Mouse (Mus musculus): Measurements from ENCODE around the gene Abcc2. TPM values are rescaled to one million over a fixed set of nuclear protein-coding genes. Genes with fewer than 3 reads are reported as not detected.

The Abcc2 gene
- polyA plus RNA-seq, 1 experiment from 2014 or later: 0.03 TPM

- DNase-seq (ENCODE audit: low spot score): peak; percentile 49
These were observed 94.0 kb downstream of the Abcc2 start for GRCm38 (mm10) chr19:43875996-43876395.

DNA sequence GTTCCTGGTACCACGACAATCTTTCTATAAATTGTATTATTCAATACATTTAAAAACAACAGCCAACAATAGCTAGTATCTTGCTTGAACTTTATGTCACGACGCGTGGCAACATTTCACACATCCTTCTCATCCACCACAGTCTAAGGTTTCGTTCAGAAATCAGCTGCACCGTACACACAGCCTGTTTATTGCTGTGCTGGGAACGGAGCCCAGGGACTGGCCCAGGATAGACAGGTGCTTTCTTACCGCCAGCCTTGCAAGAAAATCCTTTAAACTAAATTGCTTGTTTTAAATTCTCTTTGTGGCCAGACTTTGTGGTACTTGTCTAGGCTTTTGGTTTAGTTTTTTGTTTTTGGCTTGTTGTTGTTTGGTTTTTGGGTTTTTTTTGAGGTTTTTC, 95.4 kb downstream of the Abcc2 start:
- Histone ChIP-seq H3K9me3 (replicated peaks; ENCODE audit: control insufficient read depth, low read length) (no peaks in the 10 kb centered on the region), H3K27me3 (ENCODE audit: control insufficient read depth, insufficient read depth, low read length) (no peaks in the 10 kb centered on the region), H3K36me3 (replicated peaks; ENCODE audit: control insufficient read depth, insufficient read depth, low read depth, low read length) (no peaks in the 10 kb centered on the region; the same call in 1 of the 2 replicates), H3K4me1 (ENCODE audit: control insufficient read depth, insufficient read depth, low read length) (no peaks in the 10 kb centered on the region), H3K4me3 (ENCODE audit: low read depth, low read length) (no peak overlapping the region), H3K27ac (replicated peaks; ENCODE audit: low read depth, low read length) (no peak overlapping the region), H3K4me2 (ENCODE audit: low read depth, low read length) (no peak overlapping the region), H3K9ac (replicated peaks; ENCODE audit: low read length) (no peak overlapping the region)
- DNase-seq (ENCODE audit: low spot score) (no peak), ATAC-seq (replicated peaks; ENCODE audit: insufficient number of reproducible peaks, low FRiP score, low TSS enrichment, low read depth) (no peak)
- 91% methylated on average over 8 of the region's 8 CpGs for WGBS

More at GRCm38 (mm10) chr19:43875996-43876395, 94.0 kb downstream of the Abcc2 start:
- H3K4me3 ChIP-seq (ENCODE audit: low read depth, low read length): no peak overlapping the region
- H3K27me3 ChIP-seq (ENCODE audit: control insufficient read depth, insufficient read depth, low read length): no peaks in the 10 kb centered on the region
- H3K9ac ChIP-seq (replicated peaks; ENCODE audit: low read length): no peak overlapping the region
- no peak overlapping the region for H3K4me2 ChIP-seq (ENCODE audit: low read depth, low read length)
- H3K27ac ChIP-seq (replicated peaks; ENCODE audit: low read depth, low read length): no peak overlapping the region
- no peak for ATAC-seq (replicated peaks; ENCODE audit: insufficient number of reproducible peaks, low FRiP score, low TSS enrichment, low read depth)
- peaks cover 3% of the 10 kb centered on the region; the same call in 1 of the 2 replicates for H3K36me3 ChIP-seq (replicated peaks; ENCODE audit: control insufficient read depth, insufficient read depth, low read depth, low read length)
- WGBS: 33% methylated on average over 2 of the region's 2 CpGs
- H3K4me1 ChIP-seq (ENCODE audit: control insufficient read depth, insufficient read depth, low read length): no peaks in the 10 kb centered on the region
- no peaks in the 10 kb centered on the region for H3K9me3 ChIP-seq (replicated peaks; ENCODE audit: control insufficient read depth, low read length)

DNA sequence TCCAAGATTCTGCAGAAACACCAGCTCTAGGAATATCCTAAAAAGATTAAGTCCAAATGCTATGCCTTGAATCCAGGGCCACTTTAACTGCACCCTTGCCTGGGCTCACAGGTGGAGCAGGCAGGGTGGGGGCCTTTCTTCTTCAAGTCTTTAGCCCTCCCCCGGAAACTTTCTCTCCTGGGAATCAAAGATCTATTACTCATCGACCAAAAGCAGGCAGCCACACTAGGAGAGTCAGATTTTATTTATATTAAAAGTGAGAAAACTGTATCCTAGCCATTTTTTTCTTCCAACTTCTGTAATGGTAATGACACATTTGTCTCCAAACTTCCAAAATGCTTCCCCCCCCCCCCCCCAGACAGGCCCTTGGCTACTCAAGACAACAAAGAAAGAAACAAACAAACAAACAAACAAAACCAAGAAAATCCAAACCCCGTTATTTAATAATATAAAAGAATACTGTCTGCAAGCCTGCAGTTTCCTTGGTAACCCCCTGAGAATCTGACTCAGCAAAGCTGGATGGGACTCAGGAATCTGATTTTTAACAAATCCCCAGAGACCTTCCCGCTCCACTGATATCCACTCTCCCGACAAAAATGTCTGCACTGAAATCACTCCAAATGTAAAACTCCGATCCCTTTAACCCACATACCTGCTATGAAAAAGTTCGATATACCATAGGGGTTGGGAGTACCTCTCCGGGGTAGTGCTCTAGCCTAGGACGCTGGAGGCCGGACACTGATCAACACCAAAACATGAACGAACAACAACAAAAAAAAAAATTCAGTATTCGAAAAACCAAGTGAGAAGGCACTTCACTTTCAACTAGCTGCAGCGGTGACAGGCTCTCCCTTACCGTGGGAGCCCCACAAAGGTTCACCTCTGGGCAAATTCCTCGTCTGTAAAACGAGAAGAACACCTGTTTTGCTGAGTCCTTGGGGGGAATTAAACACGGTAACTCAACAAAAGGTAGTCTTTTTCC, 96.4 kb downstream of the Abcc2 start:
- Histone ChIP-seq H3K27me3 (ENCODE audit: control insufficient read depth, insufficient read depth, low read length) (no peaks in the 10 kb centered on the region), H3K4me1 (ENCODE audit: control insufficient read depth, insufficient read depth, low read length) (no peaks in the 10 kb centered on the region), H3K4me3 (ENCODE audit: low read depth, low read length) (peak overlapping the region; percentile 69), H3K4me2 (ENCODE audit: low read depth, low read length) (peak overlapping the region; percentile 70), H3K27ac (replicated peaks; ENCODE audit: low read depth, low read length) (peak overlapping the region; percentile 89; the same call in 1 of the 2 replicates), H3K36me3 (replicated peaks; ENCODE audit: control insufficient read depth, insufficient read depth, low read depth, low read length) (no peaks in the 10 kb centered on the region), H3K9ac (replicated peaks; ENCODE audit: low read length) (peak overlapping the region; percentile 88), H3K9me3 (replicated peaks; ENCODE audit: control insufficient read depth, low read length) (no peaks in the 10 kb centered on the region)
- DNase-seq (ENCODE audit: low spot score) (peak; percentile 55), ATAC-seq (replicated peaks; ENCODE audit: insufficient number of reproducible peaks, low FRiP score, low TSS enrichment, low read depth) (no peak)
- 5% methylated on average over 17 of the region's 17 CpGs for WGBS

- H3K4me2 ChIP-seq (ENCODE audit: low read depth, low read length): peak overlapping the region; percentile 70
- H3K9me3 ChIP-seq (replicated peaks; ENCODE audit: control insufficient read depth, low read length): no peaks in the 10 kb centered on the region
- DNase-seq (ENCODE audit: low spot score) (peak; percentile 92), ATAC-seq (replicated peaks; ENCODE audit: insufficient number of reproducible peaks, low FRiP score, low TSS enrichment, low read depth) (peak; percentile 84)
- H3K36me3 ChIP-seq (replicated peaks; ENCODE audit: control insufficient read depth, insufficient read depth, low read depth, low read length): no peaks in the 10 kb centered on the region
- peak overlapping the region; percentile 88 for H3K9ac ChIP-seq (replicated peaks; ENCODE audit: low read length)
- peak overlapping the region; percentile 89 for H3K27ac ChIP-seq (replicated peaks; ENCODE audit: low read depth, low read length)
- 2% methylated on average over 41 of the region's 41 CpGs for WGBS
- H3K4me3 ChIP-seq (ENCODE audit: low read depth, low read length): peak overlapping the region; percentile 69
- H3K27me3 ChIP-seq (ENCODE audit: control insufficient read depth, insufficient read depth, low read length): no peaks in the 10 kb centered on the region
- H3K4me1 ChIP-seq (ENCODE audit: control insufficient read depth, insufficient read depth, low read length): no peaks in the 10 kb centered on the region
These were observed 97.6 kb downstream of the Abcc2 start for GRCm38 (mm10) chr19:43879401-43880212.

- no peak for DNase-seq (ENCODE audit: low spot score)
- H3K4me3 ChIP-seq (ENCODE audit: low read depth, low read length): no peak overlapping the region
- no peaks in the 10 kb centered on the region for H3K4me1 ChIP-seq (ENCODE audit: control insufficient read depth, insufficient read depth, low read length)
- no peak for ATAC-seq (replicated peaks; ENCODE audit: insufficient number of reproducible peaks, low FRiP score, low TSS enrichment, low read depth)
- WGBS: 9% methylated on average over 3 of the region's 3 CpGs
- no peak overlapping the region for H3K9ac ChIP-seq (replicated peaks; ENCODE audit: low read length)
- no peaks in the 10 kb centered on the region for H3K27me3 ChIP-seq (ENCODE audit: control insufficient read depth, insufficient read depth, low read length)
- no peak overlapping the region for H3K4me2 ChIP-seq (ENCODE audit: low read depth, low read length)
- H3K36me3 ChIP-seq (replicated peaks; ENCODE audit: control insufficient read depth, insufficient read depth, low read depth, low read length): no peaks in the 10 kb centered on the region
- no peaks in the 10 kb centered on the region for H3K9me3 ChIP-seq (replicated peaks; ENCODE audit: control insufficient read depth, low read length)
- H3K27ac ChIP-seq (replicated peaks; ENCODE audit: low read depth, low read length): no peak overlapping the region
These were observed 98.4 kb downstream of the Abcc2 start for GRCm38 (mm10) chr19:43880420-43880819.

DNA sequence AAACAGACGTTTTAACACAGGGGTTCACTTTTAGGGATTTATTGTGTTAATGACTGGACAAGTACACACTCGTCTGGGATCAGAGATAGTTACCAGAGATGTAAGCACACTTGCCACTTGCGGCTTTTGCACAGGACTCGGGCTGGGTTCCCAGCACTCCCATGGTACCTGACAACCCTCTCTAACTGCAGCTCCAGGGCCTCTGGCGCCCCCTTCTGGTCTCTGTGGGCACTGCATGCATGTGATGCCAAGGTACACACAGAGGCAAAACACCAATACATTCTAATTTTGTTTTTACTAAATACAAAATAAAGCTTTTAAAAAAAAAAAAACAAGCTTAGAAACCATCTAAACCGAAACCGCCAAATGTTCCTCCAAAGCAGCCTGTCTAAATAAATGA, 99.6 kb downstream of the Abcc2 start:
- no peaks in the 10 kb centered on the region for H3K4me1 ChIP-seq (ENCODE audit: control insufficient read depth, insufficient read depth, low read length)
- H3K4me3 ChIP-seq (ENCODE audit: low read depth, low read length): no peak overlapping the region
- ATAC-seq (replicated peaks; ENCODE audit: insufficient number of reproducible peaks, low FRiP score, low TSS enrichment, low read depth) (no peak), DNase-seq (ENCODE audit: low spot score) (no peak)
- no peak overlapping the region for H3K27ac ChIP-seq (replicated peaks; ENCODE audit: low read depth, low read length)
- no peaks in the 10 kb centered on the region for H3K27me3 ChIP-seq (ENCODE audit: control insufficient read depth, insufficient read depth, low read length)
- H3K4me2 ChIP-seq (ENCODE audit: low read depth, low read length): no peak overlapping the region
- no peaks in the 10 kb centered on the region for H3K9me3 ChIP-seq (replicated peaks; ENCODE audit: control insufficient read depth, low read length)
- 88% methylated on average over 7 of the region's 7 CpGs for WGBS
- H3K36me3 ChIP-seq (replicated peaks; ENCODE audit: control insufficient read depth, insufficient read depth, low read depth, low read length): no peaks in the 10 kb centered on the region
- no peak overlapping the region for H3K9ac ChIP-seq (replicated peaks; ENCODE audit: low read length)

GRCm38 (mm10) chr19:43882895-43883573, 101.0 kb downstream of the Abcc2 start:
- Histone ChIP-seq H3K9me3 (replicated peaks; ENCODE audit: control insufficient read depth, low read length) (no peaks in the 10 kb centered on the region), H3K4me3 (ENCODE audit: low read depth, low read length) (no peak overlapping the region), H3K4me1 (ENCODE audit: control insufficient read depth, insufficient read depth, low read length) (no peaks in the 10 kb centered on the region), H3K27me3 (ENCODE audit: control insufficient read depth, insufficient read depth, low read length) (no peaks in the 10 kb centered on the region), H3K36me3 (replicated peaks; ENCODE audit: control insufficient read depth, insufficient read depth, low read depth, low read length) (no peaks in the 10 kb centered on the region), H3K9ac (replicated peaks; ENCODE audit: low read length) (peak overlapping the region; percentile 14; the same call in 1 of the 2 replicates), H3K4me2 (ENCODE audit: low read depth, low read length) (no peak overlapping the region), H3K27ac (replicated peaks; ENCODE audit: low read depth, low read length) (no peak overlapping the region)
- ATAC-seq (replicated peaks; ENCODE audit: insufficient number of reproducible peaks, low FRiP score, low TSS enrichment, low read depth): no peak; the same call in 1 of the 2 replicates
- WGBS: 33% methylated on average over 18 of the region's 18 CpGs
- DNase-seq (ENCODE audit: low spot score): peak; percentile 67

All from embryonic facial prominence, embryonic 11.5 days (tissue).